Mouse (Mus musculus) myocyte (in vitro differentiated cells): ENCODE data around the gene Pde4d. TPM values are rescaled to one million over a fixed set of nuclear protein-coding genes. Genes with fewer than 3 reads are reported as not detected.
"Not testable (repeated sequence)": the region's sequence is repeated elsewhere in the genome, so short reads cannot be mapped to it uniquely, and the experiment has no call there.

ENCODE experiments used
- H3K27me3 ChIP-seq: one replicate; pipeline ENCODE4 v1.6.1; 2011; ENCODE audit not compliant: control insufficient read depth, insufficient read depth, insufficient read length
- H3K36me3 ChIP-seq: one replicate; pipeline ENCODE4 v1.6.1; 2011; ENCODE audit not compliant: control insufficient read depth, insufficient read depth
- H3K4me2 ChIP-seq: one replicate; pipeline ENCODE4 v1.6.1; 2011; ENCODE audit warnings: low read depth, control low read depth
- H3K4me3 ChIP-seq: one replicate; pipeline ENCODE4 v1.5.1; 2011; ENCODE audit warnings: mild to moderate bottlenecking, control low read depth, moderate library complexity
- H3K79me2 ChIP-seq: one replicate; pipeline ENCODE4 v1.6.1; 2011; ENCODE audit not compliant: control insufficient read depth, insufficient read depth
- H3ac ChIP-seq: one replicate; pipeline ENCODE4 v1.6.1; 2011; ENCODE audit not compliant: control insufficient read depth, insufficient read length
- CEBPB ChIP-seq: IDR thresholded peaks from 2 replicates; pipeline ENCODE4 v1.6.1; 2011; ENCODE audit warnings: mild to moderate bottlenecking, moderate library complexity; ENCODE audit not compliant: poor library complexity, insufficient read depth, severe bottlenecking
- E2F4 ChIP-seq: IDR thresholded peaks from one replicate; pipeline ENCODE4 v1.6.1; 2011; ENCODE audit warnings: mild to moderate bottlenecking, control low read depth, moderate library complexity; ENCODE audit not compliant: insufficient read depth
- MAX ChIP-seq: IDR thresholded peaks from one replicate; pipeline ENCODE4 v1.6.1; 2011; ENCODE audit warnings: low read depth, mild to moderate bottlenecking, control low read depth
- MYOD1 ChIP-seq, 3 experiments: IDR thresholded peaks; one replicate each; pipeline ENCODE4 v1.6.1; 2011; ENCODE audit warnings: control low read depth in 2 of 3, low read depth in 2 of 3, mild to moderate bottlenecking in 2 of 3, moderate library complexity in 1 of 3; ENCODE audit not compliant: insufficient read length in 2 of 3, control insufficient read depth in 1 of 3
- MYOG ChIP-seq, 3 experiments: IDR thresholded peaks; one replicate each; pipeline ENCODE4 v1.6.1; 2011; ENCODE audit warnings: control low read depth in 2 of 3, low read depth in 2 of 3, mild to moderate bottlenecking in 2 of 3; ENCODE audit not compliant: insufficient read length in 2 of 3, control insufficient read depth in 1 of 3, insufficient read depth in 1 of 3
- POLR2A ChIP-seq: IDR thresholded peaks from one replicate; pipeline ENCODE4 v1.6.1; 2011; ENCODE audit warnings: low read depth, mild to moderate bottlenecking, control low read depth, moderate library complexity; ENCODE audit not compliant: insufficient read length
- POLR2AphosphoS2 ChIP-seq: IDR thresholded peaks from one replicate; pipeline ENCODE4 v1.6.1; 2011; ENCODE audit warnings: low read depth, control low read depth; ENCODE audit not compliant: insufficient read length
- REST ChIP-seq: IDR thresholded peaks from one replicate; pipeline ENCODE4 v1.6.1; 2011; ENCODE audit warnings: mild to moderate bottlenecking, control low read depth, moderate library complexity; ENCODE audit not compliant: insufficient read depth, insufficient read length
- SRF ChIP-seq: IDR thresholded peaks from one replicate; pipeline ENCODE4 v1.6.1; 2011; ENCODE audit warnings: low read depth; ENCODE audit not compliant: control insufficient read depth, insufficient read length
- TCF12 ChIP-seq: IDR thresholded peaks from one replicate; pipeline ENCODE4 v1.6.1; 2011; ENCODE audit warnings: mild to moderate bottlenecking, control low read depth; ENCODE audit not compliant: poor library complexity, insufficient read depth, severe bottlenecking
- TCF3 ChIP-seq: IDR thresholded peaks from one replicate; pipeline ENCODE4 v1.6.1; 2011; ENCODE audit warnings: low read depth, control low read depth; ENCODE audit not compliant: insufficient read length
- USF1 ChIP-seq: IDR thresholded peaks from one replicate; pipeline ENCODE4 v1.6.1; 2011; ENCODE audit warnings: low read depth, mild to moderate bottlenecking, control low read depth, moderate library complexity
- polyA plus RNA-seq: library from polyadenylated mRNA; unstranded; fragments of >200 nt; fragmentation: generic; extraction: Trizol; gene quantifications from one replicate; pipeline ENCODE4 v1.2.1, GENCODE M21; 2012; ENCODE audit warnings: missing spikeins

Gene Pde4d
- polyA plus RNA-seq, 1 experiment = 8.2 TPM

GRCm38 (mm10) chr13:108775882-108776281 is 326.1 kb downstream of the Pde4d start:
- no peak for TF ChIP-seq TCF12
- TF ChIP-seq CEBPB = peak; percentile 82
- H3K4me3 ChIP-seq = no peak overlapping the region
- peak overlapping the region; percentile 74 for H3K4me2 ChIP-seq
- H3ac ChIP-seq = no peak overlapping the region
- H3K27me3 ChIP-seq = no peaks in the 10 kb centered on the region
- H3K36me3 ChIP-seq = no peaks in the 10 kb centered on the region
- H3K79me2 ChIP-seq = no peaks in the 10 kb centered on the region

- not testable (repeated sequence) for H3K4me2 ChIP-seq, H3ac ChIP-seq
Observed at GRCm38 (mm10) chr13:108797620-108798019, 347.9 kb downstream of the Pde4d start.

GRCm38 (mm10) chr13:108809191-108809590 is 359.4 kb downstream of the Pde4d start:
- Histone ChIP-seq H3K4me3 (no peak overlapping the region), H3K36me3 (no peaks in the 10 kb centered on the region), H3ac (no peak overlapping the region), H3K4me2 (no peak overlapping the region), H3K27me3 (no peaks in the 10 kb centered on the region), H3K79me2 (no peaks in the 10 kb centered on the region)
- TF ChIP-seq TCF12 = no peak
- TF ChIP-seq USF1 = no peak
- no peak for TF ChIP-seq POLR2A
- no peak for TF ChIP-seq E2F4
- TF ChIP-seq POLR2AphosphoS2 = no peak
- no peak for TF ChIP-seq REST
- no peak for TF ChIP-seq MYOG (IDR thresholded peaks at IDR 0.05; ENCODE audit: control insufficient read depth in 1 of 3, insufficient read depth in 1 of 3, insufficient read length in 2 of 3, low read depth in 2 of 3)
- no peak for TF ChIP-seq MAX
- TF ChIP-seq TCF3 = no peak
- TF ChIP-seq CEBPB = no peak
- TF ChIP-seq SRF = no peak
- TF ChIP-seq MYOD1 (IDR thresholded peaks at IDR 0.05; ENCODE audit: control insufficient read depth in 1 of 3, insufficient read length in 2 of 3, low read depth in 2 of 3) = no peak

More at GRCm38 (mm10) chr13:108797620-108798019, 347.9 kb downstream of the Pde4d start:
- not testable (repeated sequence) for H3K79me2 ChIP-seq, H3K36me3 ChIP-seq, H3K4me3 ChIP-seq, H3K27me3 ChIP-seq

- Histone ChIP-seq H3K79me2 (no peaks in the 10 kb centered on the region), H3K4me2 (no peak overlapping the region), H3ac (no peak overlapping the region), H3K36me3 (no peaks in the 10 kb centered on the region), H3K27me3 (no peaks in the 10 kb centered on the region), H3K4me3 (no peak overlapping the region)
- no peak for TF ChIP-seq TCF3
Observed at GRCm38 (mm10) chr13:108812956-108813355, 363.2 kb downstream of the Pde4d start.

GRCm38 (mm10) chr13:108819846-108820408 is 370.2 kb downstream of the Pde4d start:
- no peaks in the 10 kb centered on the region for H3K79me2 ChIP-seq
- H3K27me3 ChIP-seq = no peaks in the 10 kb centered on the region
- no peak overlapping the region for H3K4me3 ChIP-seq
- H3ac ChIP-seq = no peak overlapping the region
- no peaks in the 10 kb centered on the region for H3K36me3 ChIP-seq
- H3K4me2 ChIP-seq = peak overlapping the region; percentile 58
- TF ChIP-seq MAX (no peak), MYOD1 (IDR thresholded peaks at IDR 0.05; ENCODE audit: control insufficient read depth in 1 of 3, insufficient read length in 2 of 3, low read depth in 2 of 3) (peak in 1 of 3 experiments; percentile 17), TCF3 (no peak)

- no peaks in the 10 kb centered on the region for H3K36me3 ChIP-seq
- TF ChIP-seq TCF3 (no peak), REST (no peak), MAX (no peak), E2F4 (no peak), USF1 (no peak), POLR2A (no peak), TCF12 (no peak), POLR2AphosphoS2 (no peak), CEBPB (no peak), MYOG (IDR thresholded peaks at IDR 0.05; ENCODE audit: control insufficient read depth in 1 of 3, insufficient read depth in 1 of 3, insufficient read length in 2 of 3, low read depth in 2 of 3) (no peak), MYOD1 (IDR thresholded peaks at IDR 0.05; ENCODE audit: control insufficient read depth in 1 of 3, insufficient read length in 2 of 3, low read depth in 2 of 3) (no peak), SRF (no peak)
- no peaks in the 10 kb centered on the region for H3K27me3 ChIP-seq
Observed at GRCm38 (mm10) chr13:108820487-108820886, 370.7 kb downstream of the Pde4d start.

More at GRCm38 (mm10) chr13:108820487-108820886, 370.7 kb downstream of the Pde4d start:
- no peak overlapping the region for H3K4me3 ChIP-seq
- H3K4me2 ChIP-seq = peak overlapping the region; percentile 58
- no peak overlapping the region for H3ac ChIP-seq
- no peaks in the 10 kb centered on the region for H3K79me2 ChIP-seq
